Mouse (Mus musculus) bone marrow macrophage, adult 2 months (primary cell): ENCODE measurements around the gene Pbx2.

Experiments
- CTCF ChIP-seq: IDR thresholded peaks from 2 replicates; pipeline ENCODE4 v1.5.1; 2012; ENCODE audit warnings: low read depth, mild to moderate bottlenecking, low read length, moderate library complexity
- POLR2A ChIP-seq: IDR thresholded peaks from 2 replicates; pipeline ENCODE4 v1.6.1; 2012; ENCODE audit warnings: mild to moderate bottlenecking, low read depth, low read length, borderline replicate concordance

DNA sequence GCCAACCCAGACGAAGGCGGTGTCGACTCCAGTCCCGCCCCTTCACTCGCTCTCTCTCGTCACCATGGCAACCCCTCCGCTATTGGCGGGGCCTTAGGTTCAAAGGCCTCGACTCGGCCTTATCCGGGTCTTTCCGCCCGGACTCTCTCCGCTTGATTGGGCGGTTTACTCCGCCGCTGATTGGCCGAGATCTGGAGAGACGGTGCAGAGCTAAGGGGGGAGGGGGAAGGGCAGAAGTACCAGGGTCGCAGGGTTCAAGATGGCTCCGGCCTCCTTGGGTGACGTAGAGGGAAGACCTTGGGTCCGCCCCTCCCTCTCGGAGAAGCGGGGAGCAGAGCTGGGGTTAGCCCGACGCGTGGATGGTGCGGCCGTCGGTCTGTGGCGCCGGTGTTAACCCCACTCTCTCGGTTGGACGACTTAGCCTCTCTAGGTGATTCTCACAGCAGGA lies 13.0 kb downstream of the Pbx2 start, which contains the start of gene Agpat1:
- TF ChIP-seq CTCF (no peak), POLR2A (no peak; the same call in 1 of the 2 replicates)
